Mouse (Mus musculus) kidney, embryonic 14.5 days (tissue): ENCODE data around the gene Fbxw2. TPM values are rescaled to one million over a fixed set of nuclear protein-coding genes. Genes with fewer than 3 reads are reported as not detected.
"Not testable (repeated sequence)": the region's sequence is repeated elsewhere in the genome, so short reads cannot be mapped to it uniquely, and the experiment has no call there.

Source experiments
- ATAC-seq: fragments of 200-750 bp; cut with Nextera tagmentation; 2 replicates; pipeline ENCODE4 v1.8.0; 2017; ENCODE audit warnings: moderate number of reproducible peaks, mild to moderate bottlenecking, moderate TSS enrichment, moderate library complexity; ENCODE audit not compliant: low FRiP score, low TSS enrichment
- H3K27ac ChIP-seq: fragments of 300-500 bp; sonication (generic); 2 replicates; pipeline ENCODE4 v1.5.1; 2014; ENCODE audit warnings: low read depth, mild to moderate bottlenecking, low read length, moderate library complexity, mixed read lengths
- H3K27me3 ChIP-seq: fragments of 300-500 bp; sonication (generic); 2 replicates; pipeline ENCODE4 v1.6.1; 2014; ENCODE audit warnings: mild to moderate bottlenecking, low read length; ENCODE audit not compliant: control insufficient read depth, insufficient read depth
- H3K36me3 ChIP-seq: fragments of 300-500 bp; sonication (generic); 2 replicates; pipeline ENCODE4 v1.6.1; 2014; ENCODE audit warnings: low read length, mixed read lengths; ENCODE audit not compliant: control insufficient read depth, insufficient read depth
- H3K4me1 ChIP-seq: fragments of 300-500 bp; sonication (generic); 2 replicates; pipeline ENCODE4 v1.6.1; 2014; ENCODE audit warnings: low read length, mixed read lengths; ENCODE audit not compliant: control insufficient read depth, insufficient read depth
- H3K4me2 ChIP-seq: fragments of 300-500 bp; sonication (generic); replicated peaks from 2 replicates; pipeline ENCODE4 v1.6.1; 2014; ENCODE audit warnings: low read depth, mild to moderate bottlenecking, low read length
- H3K4me3 ChIP-seq: fragments of 300-500 bp; sonication (generic); 2 replicates; pipeline ENCODE4 v1.5.1; 2014; ENCODE audit warnings: mild to moderate bottlenecking, low read length
- H3K9ac ChIP-seq: fragments of 300-500 bp; sonication (generic); 2 replicates; pipeline ENCODE4 v1.6.1; 2014; ENCODE audit warnings: low read depth, mild to moderate bottlenecking, low read length, moderate library complexity
- H3K9me3 ChIP-seq: fragments of 300-500 bp; sonication (generic); 2 replicates; pipeline ENCODE4 v1.6.1; 2016; ENCODE audit warnings: low read length; ENCODE audit not compliant: control insufficient read depth
- WGBS: fragments of 180-500 bp; shearing (Covaris S2); extraction: QIAGEN DNeasy Blood & Tissue Kit; methylation state at CpG from one replicate; pipeline ENCODE4 v1.1.7; 2014; 5-methylcytosine and 5-hydroxymethylcytosine counted together
- polyA plus RNA-seq: library from polyadenylated mRNA; unstranded; fragments of >200 nt; fragmentation: Nextera tagmentation; extraction: Ambion mirVana; gene quantifications from 2 replicates; pipeline ENCODE4 v1.2.1, GENCODE M21; 2014

Fbxw2 gene
- polyA plus RNA-seq, 1 experiment from 2014 or later, result 55.6 TPM

DNA sequence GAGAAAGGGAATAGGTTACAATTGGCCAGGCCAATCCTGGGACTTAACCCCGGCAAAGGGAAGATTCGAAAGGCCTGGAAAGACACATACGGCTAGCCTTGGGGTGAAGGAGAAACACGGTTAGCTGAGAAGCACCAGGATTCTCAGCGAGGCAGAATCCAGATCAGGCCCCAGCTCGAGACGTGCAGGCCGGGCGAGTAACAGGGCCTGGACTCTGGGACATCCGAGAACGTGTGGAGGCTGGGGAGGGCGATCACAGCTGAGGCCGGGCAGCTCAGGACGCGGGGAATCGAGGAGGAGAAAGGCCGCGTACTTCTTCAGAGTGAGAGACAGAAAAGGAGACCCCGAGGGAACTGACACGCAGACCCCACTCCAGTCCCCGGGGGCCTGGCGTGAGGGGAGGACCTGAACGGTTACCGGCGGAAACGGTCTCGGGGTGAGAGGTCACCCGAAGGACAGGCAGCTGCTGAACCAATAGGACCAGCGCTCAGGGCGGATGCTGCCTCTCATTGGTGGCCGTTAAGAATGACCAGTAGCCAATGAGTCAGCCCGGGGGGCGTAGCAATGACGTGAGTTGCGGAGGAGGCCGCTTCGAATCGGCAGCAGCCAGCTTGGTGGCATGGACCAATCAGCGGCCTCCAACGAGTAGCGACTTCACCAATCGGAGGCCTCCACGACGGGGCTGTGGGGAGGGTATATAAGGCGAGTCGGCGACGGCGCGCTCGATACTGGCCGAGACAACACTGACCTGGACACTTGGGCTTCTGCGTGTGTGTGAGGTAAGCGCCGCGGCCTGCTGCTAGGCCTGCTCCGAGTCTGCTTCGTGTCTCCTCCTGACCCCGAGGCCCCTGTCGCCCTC, 54.5 kb downstream of the Fbxw2 start, which contains the start of gene Hspa5:
Gene Hspa5 (plus strand): TSS at position 603 of the 859 bp plus-strand sequence.
- Histone ChIP-seq H3K4me2 (peak within 1 kb of the TSS; percentile 81), H3K4me1 (peaks cover 33% of the 10 kb centered on the region), H3K4me3 (peak within 1 kb of the TSS; percentile 99), H3K36me3 (peaks cover 41% of the 10 kb centered on the region), H3K9ac (peak within 1 kb of the TSS; percentile 99), H3K27ac (peak within 1 kb of the TSS; percentile 92), H3K27me3 (no peaks in the 10 kb centered on the region), H3K9me3 (no peaks in the 10 kb centered on the region)
- under 1% methylated on average over 60 of the region's 60 CpGs for WGBS
- peak; percentile 99 for ATAC-seq

DNA sequence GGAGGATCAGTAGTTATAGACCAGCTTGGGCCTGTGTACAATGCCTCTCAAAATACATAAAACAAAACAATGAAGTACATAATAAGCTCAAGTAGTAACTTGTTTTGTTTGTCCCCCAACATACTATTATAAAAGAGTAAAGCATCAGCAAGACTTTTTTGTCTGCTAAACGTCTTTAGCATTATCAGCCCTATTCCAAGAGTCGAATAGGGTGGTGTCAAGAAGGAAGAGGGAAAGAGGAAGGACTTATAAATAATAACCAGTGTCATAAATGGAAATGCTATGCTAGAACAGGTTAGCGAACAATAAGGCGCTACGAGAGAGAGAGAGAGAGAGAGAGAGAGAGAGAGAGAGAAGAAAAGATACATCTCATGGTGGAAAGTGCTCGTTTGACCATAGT, 55.2 kb downstream of the Fbxw2 start:
- no peaks in the 10 kb centered on the region for H3K27me3 ChIP-seq
- peaks cover 29% of the 10 kb centered on the region for H3K4me1 ChIP-seq
- peak overlapping the region; percentile 83 for H3K4me3 ChIP-seq
- H3K36me3 ChIP-seq, result peaks cover 34% of the 10 kb centered on the region
- H3K9me3 ChIP-seq, result no peaks in the 10 kb centered on the region
- peak overlapping the region; percentile 92 for H3K9ac ChIP-seq
- peak overlapping the region; percentile 48 for H3K4me2 ChIP-seq
- H3K27ac ChIP-seq, result peak overlapping the region; percentile 92
- ATAC-seq, result no peak
- 4% methylated on average over 6 of the region's 6 CpGs for WGBS

DNA sequence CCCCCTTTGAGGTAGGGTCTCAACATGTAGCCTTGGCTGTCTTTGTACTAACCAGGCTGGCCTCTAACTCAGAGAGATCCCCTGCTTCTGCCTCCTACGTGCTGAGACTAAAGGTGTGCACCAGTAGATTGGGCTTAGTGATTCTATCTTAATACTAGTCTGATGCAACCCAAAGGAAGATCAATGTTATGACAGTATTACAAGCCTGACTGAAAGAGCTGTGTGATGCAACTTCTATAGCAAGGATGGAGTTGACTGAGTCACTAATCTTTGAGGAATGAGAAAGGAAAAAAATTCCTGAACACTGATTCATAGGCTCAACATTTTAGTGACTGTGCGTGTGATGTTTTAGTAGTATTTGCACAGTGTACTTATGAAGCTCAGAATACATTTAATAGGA, 56.1 kb downstream of the Fbxw2 start:
- 87% methylated on average over 2 of the region's 2 CpGs for WGBS
- Histone ChIP-seq H3K9me3 (no peaks in the 10 kb centered on the region), H3K27ac (no peak overlapping the region), H3K9ac (no peak overlapping the region), H3K4me2 (peak overlapping the region; percentile 48), H3K4me3 (no peak overlapping the region), H3K36me3 (peaks cover 25% of the 10 kb centered on the region), H3K27me3 (no peaks in the 10 kb centered on the region), H3K4me1 (peaks cover 20% of the 10 kb centered on the region)
- ATAC-seq, result no peak

DNA sequence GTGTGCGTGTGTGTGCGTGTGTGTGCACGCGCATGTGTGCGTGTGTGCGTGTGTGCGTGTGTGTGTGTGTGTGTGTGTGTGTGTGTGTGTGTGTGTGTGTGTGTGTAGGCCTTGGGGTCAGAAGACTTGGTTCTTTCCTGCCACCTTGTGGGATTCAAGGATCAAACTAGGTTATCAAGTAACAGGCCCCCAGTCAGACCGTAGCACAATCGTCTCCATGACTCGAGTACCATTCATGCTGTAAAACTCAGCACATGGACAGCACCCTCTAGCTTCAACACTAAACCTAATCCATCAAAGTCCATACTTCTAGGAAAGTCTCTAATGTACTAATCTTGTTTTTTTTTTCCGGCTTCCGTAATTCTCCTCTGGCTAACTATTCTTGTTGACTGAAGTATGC, 61.3 kb downstream of the Fbxw2 start:
- no peaks in the 10 kb centered on the region for H3K36me3 ChIP-seq
- H3K4me3 ChIP-seq, result no peak overlapping the region
- no peak overlapping the region for H3K4me2 ChIP-seq
- no peaks in the 10 kb centered on the region for H3K27me3 ChIP-seq
- H3K27ac ChIP-seq, result no peak overlapping the region
- no peak overlapping the region for H3K9ac ChIP-seq
- no peaks in the 10 kb centered on the region for H3K9me3 ChIP-seq
- ATAC-seq, result no peak
- 78% methylated on average over 12 of the region's 12 CpGs for WGBS
- H3K4me1 ChIP-seq, result no peaks in the 10 kb centered on the region

DNA sequence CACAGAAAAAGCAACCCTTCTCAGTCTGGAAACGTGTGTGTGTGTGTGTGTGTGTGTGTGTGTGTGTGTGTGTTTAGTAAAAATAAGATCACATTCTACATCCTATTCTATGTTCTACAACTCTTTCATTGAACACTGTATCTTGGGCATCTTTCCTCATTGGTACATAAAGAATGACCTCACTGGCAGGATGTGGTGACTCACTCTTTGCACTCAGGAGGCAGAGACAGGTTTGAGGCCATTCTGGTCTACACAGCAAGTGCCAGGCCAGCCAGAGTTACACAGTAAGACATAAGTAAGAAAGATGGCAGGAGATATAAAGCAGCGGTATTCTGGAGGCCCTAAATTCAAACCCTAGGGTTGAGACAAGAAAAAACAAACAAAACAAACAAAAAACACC, 63.2 kb downstream of the Fbxw2 start:
- Histone ChIP-seq H3K4me2 (no peak overlapping the region), H3K4me1 (no peaks in the 10 kb centered on the region), H3K27me3 (no peaks in the 10 kb centered on the region), H3K9ac (no peak overlapping the region), H3K9me3 (no peaks in the 10 kb centered on the region), H3K4me3 (no peak overlapping the region), H3K27ac (no peak overlapping the region), H3K36me3 (no peaks in the 10 kb centered on the region)
- ATAC-seq, result no peak
- 67% methylated on average over 2 of the region's 2 CpGs for WGBS

DNA sequence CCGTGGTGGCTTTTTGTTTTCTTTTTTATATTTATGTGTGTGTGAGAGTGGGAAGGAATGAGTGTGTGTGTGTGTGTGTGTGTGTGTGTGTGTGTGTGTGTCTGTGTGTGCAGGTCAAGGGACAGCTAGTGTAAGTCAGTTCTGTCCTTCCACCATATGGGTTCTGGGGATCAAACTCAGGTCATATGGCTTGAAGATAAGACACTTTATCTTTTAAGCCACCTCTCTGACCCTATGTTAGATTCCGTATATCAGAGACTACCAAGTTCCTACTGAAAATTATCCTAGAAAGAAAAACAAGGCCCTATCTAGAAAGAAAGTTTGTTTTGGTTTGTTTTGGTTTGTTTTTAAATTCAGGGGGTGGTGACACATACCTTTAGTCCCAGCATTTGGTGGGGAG, 63.9 kb downstream of the Fbxw2 start:
- no peaks in the 10 kb centered on the region for H3K36me3 ChIP-seq
- no peak overlapping the region for H3K27ac ChIP-seq
- H3K9me3 ChIP-seq, result no peaks in the 10 kb centered on the region
- no peaks in the 10 kb centered on the region for H3K4me1 ChIP-seq
- no peaks in the 10 kb centered on the region for H3K27me3 ChIP-seq
- H3K4me2 ChIP-seq, result no peak overlapping the region
- no peak overlapping the region for H3K4me3 ChIP-seq
- WGBS, result 66% methylated on average over 2 of the region's 2 CpGs
- no peak overlapping the region for H3K9ac ChIP-seq
- ATAC-seq, result no peak

DNA sequence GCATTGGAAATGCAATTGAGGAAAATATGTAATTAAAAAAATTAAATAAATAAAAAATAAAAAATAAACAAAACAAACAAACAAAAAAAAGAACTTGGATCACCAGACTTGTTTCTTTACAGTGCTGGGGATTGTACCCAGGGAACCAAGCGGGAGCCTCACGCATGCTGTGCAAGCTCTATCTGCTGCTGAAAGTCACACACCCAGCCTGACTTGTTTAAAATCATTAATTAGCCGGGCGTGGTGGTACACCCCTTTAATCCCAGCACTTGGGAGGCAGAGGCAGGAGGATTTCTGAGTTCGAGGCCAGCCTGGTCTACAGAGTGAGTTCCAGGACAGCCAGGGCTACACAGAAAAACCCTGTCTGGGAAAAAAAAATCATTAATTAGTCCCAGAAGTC, 64.8 kb downstream of the Fbxw2 start:
- not testable (repeated sequence) for H3K9ac ChIP-seq, H3K36me3 ChIP-seq, H3K9me3 ChIP-seq, H3K27ac ChIP-seq, H3K4me1 ChIP-seq, ATAC-seq, H3K27me3 ChIP-seq, H3K4me2 ChIP-seq, H3K4me3 ChIP-seq
- WGBS, result 91% methylated on average over 5 of the region's 5 CpGs

DNA sequence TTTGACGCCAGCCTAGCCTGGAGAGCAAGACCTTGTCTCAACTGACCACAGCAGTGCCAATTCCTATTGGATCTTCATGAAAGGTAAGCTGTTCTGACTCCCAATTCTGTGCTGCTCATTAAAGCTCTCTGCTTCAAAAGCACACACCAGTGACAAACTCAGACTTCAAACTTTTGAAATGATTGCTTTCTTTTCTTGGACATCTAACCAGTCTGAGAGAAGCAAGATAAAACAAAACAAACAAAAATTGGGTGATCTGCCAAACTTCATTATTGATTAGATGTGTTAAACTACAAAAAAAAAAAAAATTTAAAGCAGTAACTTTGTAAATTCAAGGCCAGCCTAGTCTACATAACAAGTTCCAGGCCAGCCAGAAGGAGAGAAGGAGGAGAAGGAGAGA, 68.8 kb downstream of the Fbxw2 start:
- Histone ChIP-seq H3K4me2 (no peak overlapping the region), H3K36me3 (no peaks in the 10 kb centered on the region), H3K27me3 (no peaks in the 10 kb centered on the region), H3K9ac (no peak overlapping the region), H3K4me1 (peaks cover 7% of the 10 kb centered on the region; the same call in 1 of the 2 replicates), H3K27ac (no peak overlapping the region), H3K4me3 (no peak overlapping the region), H3K9me3 (no peaks in the 10 kb centered on the region)
- ATAC-seq, result no peak
- 57% methylated on average over 1 of the region's 1 CpGs for WGBS

DNA sequence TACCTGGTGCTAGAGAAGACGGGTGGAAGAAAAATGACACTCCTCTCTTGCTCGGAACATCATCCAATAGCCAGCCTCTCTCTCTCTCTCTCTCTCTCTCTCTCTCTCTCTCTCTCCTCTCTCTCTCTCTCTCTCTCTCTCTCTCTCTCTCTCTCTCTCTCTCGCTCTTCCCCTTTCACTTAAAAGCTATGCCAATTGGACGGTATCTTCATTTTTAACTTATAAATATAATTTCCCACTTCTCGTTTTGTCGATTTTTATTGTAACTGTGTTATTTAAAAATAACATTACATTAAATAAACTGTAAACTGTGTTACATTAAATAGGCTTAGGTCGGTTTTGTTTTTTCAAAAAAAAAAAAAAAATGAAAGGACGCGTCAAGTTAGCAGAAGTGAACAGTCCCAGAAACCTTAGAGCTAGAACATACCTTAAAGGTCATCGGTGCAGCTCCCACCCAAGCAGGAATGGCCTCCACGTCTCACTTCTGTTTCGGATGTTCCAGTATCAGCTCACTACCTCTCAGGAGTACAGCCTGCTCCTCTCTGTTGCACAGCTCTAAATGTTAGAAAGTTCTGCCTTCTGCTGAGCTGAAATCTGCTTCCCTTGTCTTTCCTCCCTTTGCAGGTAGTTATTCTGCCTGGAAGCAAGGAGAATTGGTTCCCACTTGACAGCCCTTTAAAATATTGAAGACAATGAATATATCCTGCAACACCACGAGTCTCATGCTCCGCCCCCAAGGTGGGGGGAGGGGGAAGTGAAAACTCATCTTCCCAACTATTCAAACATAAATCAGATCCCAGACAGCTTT, 71.4 kb downstream of the Fbxw2 start, which contains the start of gene Gapvd1:
Gene Gapvd1 (minus strand): TSS at position 682 of the 808 bp plus-strand sequence.
- no peak for ATAC-seq
- 2% methylated on average over 14 of the region's 14 CpGs for WGBS
- H3K4me1 ChIP-seq, result peaks cover 11% of the 10 kb centered on the region; the same call in 1 of the 2 replicates
- H3K27ac ChIP-seq, result peak within 1 kb of the TSS; percentile 90
- no peaks in the 10 kb centered on the region for H3K36me3 ChIP-seq
- peak within 1 kb of the TSS; percentile 97 for H3K9ac ChIP-seq
- H3K4me3 ChIP-seq, result peak within 1 kb of the TSS; percentile 97
- no peaks in the 10 kb centered on the region for H3K27me3 ChIP-seq
- H3K4me2 ChIP-seq, result peak within 1 kb of the TSS; percentile 69
- no peaks in the 10 kb centered on the region for H3K9me3 ChIP-seq
